ENCODE assay signal across 8 mouse cellular contexts in the genomic region with DNA sequence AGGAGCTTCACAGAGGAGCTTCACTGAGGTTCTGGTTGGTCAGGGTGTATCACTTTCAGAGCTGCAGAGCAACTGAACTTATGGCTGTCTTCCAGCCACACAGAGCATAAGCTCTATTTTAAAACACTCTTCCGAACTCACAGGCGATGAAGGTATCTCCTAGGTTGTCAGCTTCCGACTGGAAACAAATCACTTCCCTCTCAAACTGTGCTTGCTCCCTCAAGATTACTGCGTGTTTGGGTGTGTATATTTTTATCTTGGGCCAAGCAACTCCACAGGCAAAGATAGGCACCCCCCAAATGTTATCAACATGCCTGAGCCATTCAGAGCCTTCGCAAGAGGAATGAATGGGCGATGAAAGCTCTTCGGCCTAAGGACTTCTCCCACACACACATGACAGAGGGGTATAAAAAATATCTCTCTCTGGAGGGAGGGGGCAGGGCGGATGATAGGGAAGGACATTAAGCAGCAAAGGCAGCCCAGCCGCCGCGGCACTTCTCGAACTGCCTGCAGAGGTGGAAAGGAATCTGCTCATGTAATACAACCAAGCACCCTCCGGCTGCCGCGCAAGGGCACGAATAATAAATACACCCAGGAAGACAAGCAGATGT. TPM values are rescaled to one million over a fixed set of nuclear protein-coding genes. Genes with fewer than 3 reads are reported as not detected.
DNase-seq lines count a peak whose midpoint lies in the region; ATAC-seq and TF ChIP-seq lines count a peak whose summit lies in the region.

No protein-coding gene starts in this region.

- peaks cover 11% of the 10 kb centered on the region for H3K4me1 ChIP-seq in hindbrain, embryonic 11.5 days (replicated peaks; ENCODE audit: control insufficient read depth, insufficient read depth, low read length)
- H3K4me1 ChIP-seq in lung, postnatal 0 days (ENCODE audit: insufficient read depth, low read depth, low read length) = peaks cover 14% of the 10 kb centered on the region; the same call in 1 of the 2 replicates

- WGBS in hindbrain, embryonic 11.5 days = 4% methylated on average over 16 of the region's 16 CpGs
- WGBS in lung, postnatal 0 days = 5% methylated on average over 16 of the region's 16 CpGs

- no peaks in the 10 kb centered on the region for H3K27me3 ChIP-seq in hindbrain, embryonic 11.5 days (ENCODE audit: control insufficient read depth, insufficient read depth, low read length)
- no peaks in the 10 kb centered on the region for H3K27me3 ChIP-seq in lung, postnatal 0 days (replicated peaks; ENCODE audit: insufficient read depth, low read length)

- ATAC-seq in frontal cortex, adult (ENCODE audit: low TSS enrichment) = peak; percentile 20
- ATAC-seq in hindbrain, embryonic 11.5 days (ENCODE audit: low FRiP score) = no peak
- ATAC-seq in lung, postnatal 0 days = no peak

- no peak for TF ChIP-seq EP300 in lung, postnatal 0 days (IDR thresholded peaks at IDR 0.05)

- H3K9me3 ChIP-seq in hindbrain, embryonic 11.5 days (ENCODE audit: control insufficient read depth, low read length) = no peaks in the 10 kb centered on the region
- H3K9me3 ChIP-seq in lung, postnatal 0 days (ENCODE audit: low read length) = no peaks in the 10 kb centered on the region

- TF ChIP-seq CTCF in lung, postnatal 0 days (IDR thresholded peaks at IDR 0.05) = no peak

- peak overlapping the region; percentile 74 for H3K4me3 ChIP-seq in hindbrain, embryonic 11.5 days (ENCODE audit: low read depth, low read length)
- H3K4me3 ChIP-seq in lung, postnatal 0 days (ENCODE audit: low read depth, low read length) = peak overlapping the region; percentile 63

- peak; percentile 78 for DNase-seq in MEL-GATA-1-ER (ENCODE audit: extremely low read depth, low read depth)
- peak; percentile 67 for DNase-seq in cerebellum, adult 11-12 months
- peak; percentile 57 for DNase-seq in hindbrain, embryonic 11.5 days (ENCODE audit: low spot score)
- peak; percentile 43 to 44 for DNase-seq in layer of hippocampus, postnatal 25 days (ENCODE audit: extremely low spot score in 1 of 2, low spot score in 1 of 2)
- DNase-seq in lung, postnatal 0 days (ENCODE audit: low spot score) = peak; percentile 63
- DNase-seq in ovary, postnatal 10 days (ENCODE audit: low spot score) = peak; percentile 7
- peak; percentile 25 for DNase-seq in urinary bladder, postnatal 25 days (ENCODE audit: low spot score)

- H3K9ac ChIP-seq in hindbrain, embryonic 11.5 days (ENCODE audit: low read depth, low read length) = peak overlapping the region; percentile 84
- no peak overlapping the region; the same call in 1 of the 2 replicates for H3K9ac ChIP-seq in lung, postnatal 0 days (replicated peaks; ENCODE audit: low read depth)

- peak overlapping the region; percentile 65 for H3K4me2 ChIP-seq in hindbrain, embryonic 11.5 days (replicated peaks; ENCODE audit: low read depth, low read length)
- peak overlapping the region; percentile 98 for H3K4me2 ChIP-seq in lung, postnatal 0 days (replicated peaks; ENCODE audit: low read depth, low read length)

- H3K36me3 ChIP-seq in hindbrain, embryonic 11.5 days (ENCODE audit: control insufficient read depth, insufficient read depth, low read length) = no peaks in the 10 kb centered on the region
- H3K36me3 ChIP-seq in lung, postnatal 0 days (ENCODE audit: insufficient read depth, low read length) = no peaks in the 10 kb centered on the region

- H3K27ac ChIP-seq in hindbrain, embryonic 11.5 days (ENCODE audit: low read depth, low read length) = peak overlapping the region; percentile 96; the same call in 1 of the 2 replicates
- peak overlapping the region; percentile 76; the same call in 1 of the 2 replicates for H3K27ac ChIP-seq in lung, postnatal 0 days (ENCODE audit: low read length)

RNA-seq across cellular contexts. Expression of a gene that starts 1.0 kb away (rescaled TPM):
- polyA plus RNA-seq in hindbrain, embryonic 11.5 days (2014; fragmentation: Nextera tagmentation; extraction: Ambion mirVana) = 46.1 and 52.7 TPM in 2 replicates
- total RNA-seq in layer of hippocampus, postnatal 25 days (2021) = 10 to 100 TPM; 71.8 to 76.8 TPM
- polyA plus RNA-seq in lung, postnatal 0 days (2015; fragmentation: Nextera tagmentation; extraction: Ambion mirVana) = 14.1 and 16.6 TPM in 2 replicates

Comparison
In these comparisons a context has a peak if more than half of its experiments do, and no peak if none do; other contexts are left out.
1. DNase-seq: peak in every context shown above with its lines; median percentile 78 in MEL-GATA-1-ER; 67 in cerebellum, adult 11-12 months; 63 in lung, postnatal 0 days; 57 in hindbrain, embryonic 11.5 days; 44 in layer of hippocampus, postnatal 25 days; 25 in urinary bladder, postnatal 25 days; 7 in ovary, postnatal 10 days.